Mouse (Mus musculus) megakaryocyte, adult 5-6 weeks (primary cell): ENCODE data around the gene Slc27a3. TPM values are rescaled to one million over a fixed set of nuclear protein-coding genes. Genes with fewer than 3 reads are reported as not detected.
"Not testable (repeated sequence)": the region's sequence is repeated elsewhere in the genome, so short reads cannot be mapped to it uniquely, and the experiment has no call there.

ENCODE experiments used
- ATAC-seq: 2 replicates; pipeline ENCODE4 v1.8.0; 2016; ENCODE audit warnings: mild to moderate bottlenecking, inconsistent platforms; ENCODE audit not compliant: poor library complexity, severe bottlenecking
- total RNA-seq, 2 experiments: library from RNA; stranded (forward) in 1 of 2; stranded (reverse) in 1 of 2; fragments of 153-499, 151-499 nt in 1 of 2; fragments of 221-1000, 200-1000 nt in 1 of 2; gene quantifications; 2 replicates each; pipeline versions ENCODE4 v1.2.3 to v1.2.4; 2015 to 2017

Gene Slc27a3
- total RNA-seq, 2 experiments from 2014 or later, result 0.33 to 1.1 TPM

DNA sequence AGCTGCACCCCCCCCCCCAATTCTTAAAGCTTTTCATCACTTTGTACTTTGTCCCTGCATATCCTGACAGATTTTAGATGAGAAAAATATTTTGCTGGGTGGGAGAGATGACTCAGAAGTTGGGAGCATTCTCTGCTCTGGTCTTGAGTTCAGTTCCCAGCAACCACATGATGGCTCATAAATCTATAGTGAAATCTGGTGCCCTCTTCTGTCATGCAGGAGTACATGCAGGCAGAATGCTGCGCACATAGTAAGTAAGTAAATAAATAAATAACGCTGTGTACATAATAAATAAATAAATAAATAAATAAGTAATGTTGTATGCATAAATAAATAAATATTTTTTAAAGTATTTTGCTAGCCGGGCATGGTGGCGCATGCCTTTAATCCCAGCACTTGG lies 41.9 kb downstream of the Slc27a3 start:
- ATAC-seq, result no peak

DNA sequence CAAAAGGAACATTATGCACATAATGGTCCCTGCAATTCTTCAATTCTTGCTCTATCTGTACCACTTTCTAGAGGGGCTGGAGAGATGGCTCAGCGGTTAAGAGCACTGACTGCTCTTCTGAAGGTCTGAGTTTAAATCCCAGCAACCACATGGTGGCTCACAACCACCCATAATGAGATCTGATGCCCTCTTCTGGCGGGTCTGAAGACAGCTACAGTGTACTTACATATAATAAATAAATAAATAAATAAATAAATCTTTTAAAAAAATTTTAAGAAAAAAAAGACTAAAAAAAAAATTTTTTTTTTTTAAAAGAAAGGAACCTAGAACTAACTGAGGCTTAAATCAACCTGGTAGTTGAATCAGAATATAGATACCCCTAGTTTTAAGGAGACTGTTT lies 46.9 kb downstream of the Slc27a3 start:
- ATAC-seq, result not testable (repeated sequence)

GRCm38 (mm10) chr3:90340177-90340576 lies 49.6 kb downstream of the Slc27a3 start:
- ATAC-seq, result no peak

DNA sequence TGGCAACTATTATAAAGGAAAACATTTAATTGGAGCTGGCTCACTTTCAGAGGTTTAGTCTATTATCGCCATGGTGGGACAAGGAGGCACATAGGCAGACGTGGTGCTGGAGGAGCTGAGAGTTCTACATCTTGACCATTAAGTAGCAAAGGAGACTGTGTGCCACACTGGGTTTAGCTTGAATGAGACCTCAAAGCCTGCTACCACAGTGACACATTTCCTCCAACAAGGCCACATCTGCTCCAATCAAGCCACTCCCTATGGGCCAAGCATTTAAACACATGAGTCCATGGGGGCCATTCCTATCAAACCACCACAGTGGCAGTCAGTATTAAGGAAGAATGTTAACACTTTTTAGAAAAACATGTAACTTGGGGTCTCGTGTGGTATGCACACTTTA lies 51.5 kb downstream of the Slc27a3 start:
- ATAC-seq, result no peak

GRCm38 (mm10) chr3:90335517-90335916 lies 54.2 kb downstream of the Slc27a3 start:
- ATAC-seq, result no peak

Other genes with a start within 250 kb of the Slc27a3 start
- gene Rps27, start 176.3 kb downstream of the Slc27a3 start, total RNA-seq (2015), result 2,783 and 3,111 TPM in 2 replicates
- gene Rps27, start 176.3 kb downstream of the Slc27a3 start, total RNA-seq (2017), result 4,808 and 5,330 TPM in 2 replicates
- gene Rab13, start 176.2 kb downstream of the Slc27a3 start, total RNA-seq (2015), result 0.47 and 0.78 TPM in 2 replicates
- 2.3 and 2.6 TPM in 2 replicates for gene Rab13, start 176.2 kb downstream of the Slc27a3 start, total RNA-seq (2017)
- gene Jtb, start 158.3 kb downstream of the Slc27a3 start, total RNA-seq (2015), result 81.2 and 84.5 TPM in 2 replicates
- gene Jtb, start 158.3 kb downstream of the Slc27a3 start, total RNA-seq (2017), result 32.8 and 37.5 TPM in 2 replicates
- gene Creb3l4, start 146.4 kb downstream of the Slc27a3 start, total RNA-seq (2015), result 0.67 TPM in 1 of 2 replicates, not detected in the other
- 0.37 TPM in 1 of 2 replicates, not detected in the other for gene Creb3l4, start 146.4 kb downstream of the Slc27a3 start, total RNA-seq (2017)
- gene Slc39a1, start 141.8 kb downstream of the Slc27a3 start, total RNA-seq (2015), result 20.9 and 23.7 TPM in 2 replicates
- gene Slc39a1, start 141.8 kb downstream of the Slc27a3 start, total RNA-seq (2017), result 38.3 and 44.1 TPM in 2 replicates
- gene Crtc2, start 135.8 kb downstream of the Slc27a3 start, total RNA-seq (2015), result 48.1 and 49.5 TPM in 2 replicates
- gene Crtc2, start 135.8 kb downstream of the Slc27a3 start, total RNA-seq (2017), result 11.3 and 19.4 TPM in 2 replicates
- gene Dennd4b, start 124.8 kb downstream of the Slc27a3 start, total RNA-seq (2015), result 30.8 and 38.1 TPM in 2 replicates
- 20.0 and 21.2 TPM in 2 replicates for gene Dennd4b, start 124.8 kb downstream of the Slc27a3 start, total RNA-seq (2017)
- gene Gatad2b, start 96.8 kb downstream of the Slc27a3 start, total RNA-seq (2015), result 91.6 and 110 TPM in 2 replicates
- gene Gatad2b, start 96.8 kb downstream of the Slc27a3 start, total RNA-seq (2017), result 25.3 and 33.5 TPM in 2 replicates
- gene Ints3, start 43.7 kb upstream of the Slc27a3 start, total RNA-seq (2015), result 13.7 and 14.7 TPM in 2 replicates
- gene Ints3, start 43.7 kb upstream of the Slc27a3 start, total RNA-seq (2017), result 14.9 and 20.5 TPM in 2 replicates
- not detected in 2 replicates for gene Npr1, start 75.9 kb upstream of the Slc27a3 start, total RNA-seq (2015)
- 0.08 TPM in 1 of 2 replicates, not detected in the other for gene Npr1, start 75.9 kb upstream of the Slc27a3 start, total RNA-seq (2017)
- 51.8 and 57.3 TPM in 2 replicates for gene Ilf2, start 86.2 kb upstream of the Slc27a3 start, total RNA-seq (2015)
- gene Ilf2, start 86.2 kb upstream of the Slc27a3 start, total RNA-seq (2017), result 103 and 111 TPM in 2 replicates
- gene Snapin, start 101.1 kb upstream of the Slc27a3 start, total RNA-seq (2015), result 41.6 and 47.3 TPM in 2 replicates
- gene Snapin, start 101.1 kb upstream of the Slc27a3 start, total RNA-seq (2017), result 40.9 and 49.5 TPM in 2 replicates
- 97.7 and 99.3 TPM in 2 replicates for gene Chtop, start 119.6 kb upstream of the Slc27a3 start, total RNA-seq (2015)
- gene Chtop, start 119.6 kb upstream of the Slc27a3 start, total RNA-seq (2017), result 85.7 and 88.3 TPM in 2 replicates
- 70.5 and 89.5 TPM in 2 replicates for gene S100a1, start 124.5 kb upstream of the Slc27a3 start, total RNA-seq (2015)
- gene S100a1, start 124.5 kb upstream of the Slc27a3 start, total RNA-seq (2017), result 50.9 and 80.4 TPM in 2 replicates
- 121 and 128 TPM in 2 replicates for gene S100a13, start 124.5 kb upstream of the Slc27a3 start, total RNA-seq (2015)
- gene S100a13, start 124.5 kb upstream of the Slc27a3 start, total RNA-seq (2017), result 141 and 179 TPM in 2 replicates
- gene S100a14, start 136.9 kb upstream of the Slc27a3 start, total RNA-seq (2015), result not detected in 2 replicates
- gene S100a14, start 136.9 kb upstream of the Slc27a3 start, total RNA-seq (2017), result 0.16 TPM in 1 of 2 replicates, not detected in the other
- gene S100a16, start 147.3 kb upstream of the Slc27a3 start, total RNA-seq (2015), result not detected in 2 replicates
- gene S100a16, start 147.3 kb upstream of the Slc27a3 start, total RNA-seq (2017), result not detected in 2 replicates
- 0.66 TPM in 1 of 2 replicates, not detected in the other for gene S100a3, start 170.6 kb upstream of the Slc27a3 start, total RNA-seq (2015)
- not detected in 2 replicates for gene S100a3, start 170.6 kb upstream of the Slc27a3 start, total RNA-seq (2017)
- gene S100a2, start 200.3 kb upstream of the Slc27a3 start, total RNA-seq (2015), result not detected in 2 replicates
- gene S100a2, start 200.3 kb upstream of the Slc27a3 start, total RNA-seq (2017), result not detected in 2 replicates
- not detected in 2 replicates for gene Gm42674, start 212.0 kb upstream of the Slc27a3 start, total RNA-seq (2015)
- gene Gm42674, start 212.0 kb upstream of the Slc27a3 start, total RNA-seq (2017), result 2.9 and 5.7 TPM in 2 replicates
- 2,878 and 2,936 TPM in 2 replicates for gene S100a4, start 213.8 kb upstream of the Slc27a3 start, total RNA-seq (2015)
- gene S100a4, start 213.8 kb upstream of the Slc27a3 start, total RNA-seq (2017), result 3,102 and 3,469 TPM in 2 replicates
- not detected in 2 replicates for gene S100a5, start 218.6 kb upstream of the Slc27a3 start, total RNA-seq (2015)
- 3.4 TPM in 1 of 2 replicates, not detected in the other for gene S100a5, start 218.6 kb upstream of the Slc27a3 start, total RNA-seq (2017)
- 2,141 and 2,313 TPM in 2 replicates for gene S100a6, start 222.9 kb upstream of the Slc27a3 start, total RNA-seq (2015)
- gene S100a6, start 222.9 kb upstream of the Slc27a3 start, total RNA-seq (2017), result 1,043 and 1,047 TPM in 2 replicates